ENCODE assay signal across 8 mouse cellular contexts in genomic region chr5:143404148-143404930, GRCm38 (mm10). TPM values are rescaled to one million over a fixed set of nuclear protein-coding genes. Genes with fewer than 3 reads are reported as not detected.
DNase-seq lines count a peak whose midpoint lies in the region; ATAC-seq and TF ChIP-seq lines count a peak whose summit lies in the region.

No protein-coding gene starts in this region.

- peak; percentile 35 for DNase-seq in embryo, embryonic 10 days (ENCODE audit: low spot score)
- no peak for DNase-seq in embryo, embryonic 9.5 days (ENCODE audit: extremely low spot score)
- DNase-seq in G1E (ENCODE audit: low spot score) = peak; percentile 11
- peak; percentile 38 for DNase-seq in kidney, adult 2 months
- DNase-seq in urinary bladder, adult 18-20 months (ENCODE audit: low spot score in 2 of 2) = no peak
- DNase-seq in layer of hippocampus, postnatal 10 days (ENCODE audit: low spot score in 2 of 2) = no peak

- H3K36me3 ChIP-seq in G1E (replicated peaks) (peaks cover 60% of the 10 kb centered on the region), macrophage (ENCODE audit: inconsistent target) (no peaks in the 10 kb centered on the region; the same call in 1 of the 2 replicates)
- H3K36me3 ChIP-seq in forebrain, embryonic 12.5 days (replicated peaks) = peaks cover 22% of the 10 kb centered on the region
- no peaks in the 10 kb centered on the region for H3K36me3 ChIP-seq in kidney, adult 2 months (ENCODE audit: control insufficient read depth, insufficient read depth, low read length)

- H3K9me3 ChIP-seq in G1E (replicated peaks) = no peaks in the 10 kb centered on the region
- H3K9me3 ChIP-seq in forebrain, embryonic 12.5 days = no peaks in the 10 kb centered on the region

- peak overlapping the region; percentile 97 for H3K4me3 ChIP-seq in G1E (ENCODE audit: low read depth, low read length)
- H3K4me3 ChIP-seq in forebrain, embryonic 12.5 days (replicated peaks) = peak overlapping the region; percentile 84
- peak overlapping the region; percentile 98 for H3K4me3 ChIP-seq in kidney, adult 2 months (ENCODE audit: insufficient read depth, low read depth, low read length)
- H3K4me3 ChIP-seq in macrophage (ENCODE audit: inconsistent target) = peak overlapping the region; percentile 77

- H3K27ac ChIP-seq in forebrain, embryonic 12.5 days = peak overlapping the region; percentile 61
- H3K27ac ChIP-seq in kidney, adult 2 months (ENCODE audit: insufficient read depth, low read depth, low read length) = peak overlapping the region; percentile 86
- peak overlapping the region; percentile 28; the same call in 1 of the 2 replicates for H3K27ac ChIP-seq in macrophage

- H3K79me2 ChIP-seq in macrophage (ENCODE audit: inconsistent target) = peaks cover 54% of the 10 kb centered on the region

- no peak for TF ChIP-seq CTCF in G1E (IDR thresholded peaks at IDR 0.05; ENCODE audit: low read depth, low read length)
- TF ChIP-seq CTCF in kidney, adult 2 months (conservative IDR thresholded peaks at IDR 0.05; ENCODE audit: insufficient read depth, insufficient read length, low read depth, low read length) = no peak

- H3K9ac ChIP-seq in forebrain, embryonic 12.5 days = peak overlapping the region; percentile 79

- 6% methylated on average over 34 of the region's 34 CpGs for WGBS in forebrain, embryonic 12.5 days
- 2% methylated on average over 34 of the region's 34 CpGs for WGBS in kidney, adult 2 months
- 6% methylated on average over 34 of the region's 34 CpGs for WGBS in macrophage (ENCODE audit: missing documents)

- H3K4me1 ChIP-seq in G1E (ENCODE audit: insufficient read depth, low read depth, low read length) = peaks cover 41% of the 10 kb centered on the region
- H3K4me1 ChIP-seq in forebrain, embryonic 12.5 days = peaks cover 23% of the 10 kb centered on the region
- peaks cover 10% of the 10 kb centered on the region; the same call in 1 of the 2 replicates for H3K4me1 ChIP-seq in kidney, adult 2 months (ENCODE audit: control insufficient read depth, insufficient read depth, low read length)

- peak; percentile 9; the same call in 1 of the 2 replicates for ATAC-seq in G1E (ENCODE audit: extremely low read depth, insufficient number of reproducible peaks, low FRiP score, poor library complexity, severe bottlenecking)
- ATAC-seq in forebrain, embryonic 12.5 days (ENCODE audit: low FRiP score) = no peak

- peak overlapping the region; percentile 91 for H3K4me2 ChIP-seq in forebrain, embryonic 12.5 days

- H3K27me3 ChIP-seq in G1E (ENCODE audit: insufficient read depth, low read length) = no peaks in the 10 kb centered on the region
- no peaks in the 10 kb centered on the region for H3K27me3 ChIP-seq in forebrain, embryonic 12.5 days
- no peaks in the 10 kb centered on the region for H3K27me3 ChIP-seq in kidney, adult 2 months (replicated peaks; ENCODE audit: control insufficient read depth, insufficient read depth, low read length)

- TF ChIP-seq POLR2A in kidney, adult 2 months (IDR thresholded peaks at IDR 0.05; ENCODE audit: low read depth, low read length) = no peak

RNA-seq across cellular contexts. Expression of gene Kdelr2, which starts 0.7 kb away (rescaled TPM):
- total RNA-seq in G1E (2014; fragmentation: Nextera tagmentation) = 55.7 and 59.7 TPM in 2 replicates
- total RNA-seq in G1E (2017) = 75.3 and 95.5 TPM in 2 replicates
- 43.7 and 44.6 TPM in 2 replicates for polyA plus RNA-seq in G1E (2012)
- 169 and 173 TPM in 2 replicates for polyA plus RNA-seq in forebrain, embryonic 12.5 days (2016; fragmentation: Nextera tagmentation; extraction: Ambion mirVana)
- 91.8 and 99.4 TPM in 2 replicates for polyA plus RNA-seq in kidney, adult 2 months (2012; rRNA removed)
- 10 to 100 TPM in 1 of 26 experiments, 1 to 10 TPM in 25; 1.4 to 28.6 (median 4.2) TPM for total RNA-seq in macrophage (2018; cell fraction: chromatin; rRNA removed)
- 10 to 100 TPM; 35.9 to 55.8 (median 42.9) TPM for total RNA-seq in macrophage (2018; cell fraction: cytosol; rRNA removed)
- 10 to 100 TPM; 11.8 to 49.6 (median 23.9) TPM for total RNA-seq in macrophage (2018; cell fraction: nucleus; rRNA removed)
- polyA plus RNA-seq in macrophage (2018) = 32.5 to 65.4 TPM (median 39.8 TPM) in 3 replicates
- 10 to 100 TPM; 48.8 to 53.8 TPM for total RNA-seq in layer of hippocampus, postnatal 10 days (2021)

RNA-seq across cellular contexts. Expression of gene Grid2ip, which starts 47.2 kb away (rescaled TPM):
- not detected in 2 replicates for total RNA-seq in G1E (2014; fragmentation: Nextera tagmentation)
- total RNA-seq in G1E (2017) = 0.05 TPM in 1 of 2 replicates, not detected in the other
- 0.02 TPM in 1 of 2 replicates, not detected in the other for polyA plus RNA-seq in G1E (2012)
- polyA plus RNA-seq in forebrain, embryonic 12.5 days (2016; fragmentation: Nextera tagmentation; extraction: Ambion mirVana) = 0.38 and 0.41 TPM in 2 replicates
- 0.13 TPM in 1 of 2 replicates, not detected in the other for polyA plus RNA-seq in kidney, adult 2 months (2012; rRNA removed)
- not detected for total RNA-seq in macrophage (2018; cell fraction: chromatin; rRNA removed)
- total RNA-seq in macrophage (2018; cell fraction: cytosol; rRNA removed) = not detected
- not detected for total RNA-seq in macrophage (2018; cell fraction: nucleus; rRNA removed)
- polyA plus RNA-seq in macrophage (2018) = not detected in 3 replicates
- 1 to 10 TPM; 3.4 to 4.9 TPM for total RNA-seq in layer of hippocampus, postnatal 10 days (2021)

Comparison
In these comparisons a context has a peak if more than half of its experiments do, and no peak if none do; other contexts are left out.
1. DNase-seq: peak in embryo, embryonic 10 days (single experiment), G1E (single experiment) and kidney, adult 2 months (single experiment); none in embryo, embryonic 9.5 days (single experiment), urinary bladder, adult 18-20 months (0 of 2) and layer of hippocampus, postnatal 10 days (0 of 2).
2. H3K27ac ChIP-seq: peak in every context shown above with its lines; median percentile 86 in kidney, adult 2 months; 61 in forebrain, embryonic 12.5 days; 28 in macrophage.
3. Peak in every context shown above with its lines, with median percentiles within 50 percentile points of each other: H3K4me3 ChIP-seq.